Mouse (Mus musculus) frontal cortex, postnatal 14 days (tissue): ENCODE data around the gene Lhpp.

Experiments
- DNase-seq, 2 experiments: peaks; one replicate each; pipeline ENCODE4 v3.0.0; 2022; ENCODE audit warnings: low spot score in 2 of 2

Gene Lhpp

DNA sequence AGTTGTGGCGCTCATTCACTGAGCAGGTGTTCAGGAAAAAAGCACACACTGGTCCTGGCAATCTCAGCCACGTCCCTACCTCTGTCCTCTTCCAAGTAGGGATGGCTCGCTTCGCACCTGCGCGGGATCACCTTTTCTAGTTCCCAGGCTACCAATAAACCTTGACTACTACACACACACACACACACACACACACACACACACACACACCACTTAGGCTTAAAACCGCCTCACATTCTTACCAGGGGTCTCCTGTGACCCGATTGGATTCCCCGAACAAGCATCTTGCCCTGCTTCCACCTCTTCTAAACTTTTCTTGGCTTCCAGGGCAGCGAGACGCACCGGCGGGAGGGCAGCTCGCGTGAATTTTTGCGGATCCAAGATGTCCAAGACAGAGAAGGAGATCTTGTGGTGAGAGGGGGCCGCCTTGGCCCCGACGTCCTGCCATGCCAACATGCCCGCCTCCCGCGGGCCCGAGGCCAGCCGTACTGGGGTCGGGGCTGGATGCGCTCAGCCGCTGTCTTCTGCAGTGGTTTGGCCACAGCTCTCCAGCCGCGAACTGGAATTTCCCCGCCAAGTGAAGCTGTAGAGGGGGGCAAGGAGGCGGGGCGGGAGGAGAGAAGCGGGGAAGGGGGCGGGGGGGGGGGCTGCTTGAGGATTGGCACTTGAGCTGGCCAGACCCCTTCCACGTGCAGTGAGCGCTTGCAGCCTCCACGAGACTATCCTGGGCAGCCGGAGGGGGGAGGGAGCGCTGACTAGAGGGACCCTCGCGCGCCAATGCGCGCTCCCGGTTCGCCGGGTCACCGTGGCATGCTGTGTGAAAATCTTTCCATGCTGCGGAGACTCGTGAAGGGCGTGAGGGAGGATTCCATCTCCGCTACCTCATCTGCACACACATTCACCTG lies 11.1 kb upstream of the Lhpp start, which contains the start of gene Nkx1-2:
Gene Nkx1-2, minus strand, starts transcription at position 567 of the 905 bp plus-strand sequence.
- DNase-seq, result no peak

DNA sequence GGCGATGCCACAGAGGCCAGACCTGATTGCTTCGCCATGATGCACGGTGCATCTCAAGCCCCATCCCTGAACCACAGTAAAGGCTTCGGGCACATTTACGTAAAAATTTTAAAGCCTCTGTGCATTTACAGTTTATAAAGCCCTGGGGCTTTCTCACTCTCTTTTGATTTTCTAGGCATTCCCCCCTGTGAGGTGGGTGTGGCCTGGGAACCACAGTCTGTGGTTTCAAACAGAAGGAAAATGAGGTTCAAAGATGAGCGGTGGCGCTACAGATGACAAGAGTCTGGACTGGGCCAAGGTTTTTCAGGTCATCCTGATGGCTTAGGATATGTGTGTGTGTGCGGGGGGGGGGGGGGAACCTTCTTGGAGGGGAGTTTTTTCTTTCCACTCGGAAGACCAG lies 10.4 kb upstream of the Lhpp start:
- DNase-seq, result no peak

DNA sequence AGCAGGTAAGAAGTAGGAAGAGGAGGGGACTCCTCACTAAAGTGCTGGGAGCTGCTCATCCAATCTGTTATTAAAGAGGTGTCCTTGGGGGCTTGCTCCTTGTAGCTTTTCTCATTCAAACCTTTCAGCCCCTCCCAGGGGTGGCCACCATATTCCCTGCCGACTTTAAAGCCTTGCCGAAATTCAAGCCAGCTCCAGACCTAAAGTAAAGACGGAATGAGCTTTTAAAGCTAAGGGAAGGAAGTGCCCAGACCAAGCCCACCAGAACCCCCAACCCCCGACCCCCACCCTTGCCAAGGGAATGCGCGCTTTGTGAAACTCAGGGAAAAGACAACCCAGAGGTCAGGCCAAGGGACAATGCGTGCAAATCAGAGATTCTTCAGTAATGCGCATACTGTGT lies 9.5 kb upstream of the Lhpp start:
- DNase-seq, result no peak

DNA sequence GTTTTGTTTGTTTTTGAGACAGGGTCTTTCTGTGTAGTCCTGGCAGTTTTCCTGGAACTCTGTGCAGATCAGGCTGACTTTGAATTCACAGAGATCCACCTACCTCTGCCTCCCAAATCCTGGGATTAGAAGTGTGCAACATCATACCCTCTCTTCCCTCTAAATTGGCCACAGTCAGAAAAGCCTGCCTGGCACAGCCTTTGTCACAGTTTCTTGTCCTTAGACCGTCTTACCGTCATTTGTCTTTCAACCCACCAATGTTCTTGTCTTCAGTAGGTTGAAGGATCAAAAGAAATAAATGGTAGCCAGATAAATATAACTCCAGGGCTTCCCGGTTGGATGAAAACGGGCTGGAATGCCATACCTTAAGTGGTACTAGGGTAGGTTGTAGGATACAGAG lies 5.7 kb upstream of the Lhpp start:
- no peak for DNase-seq

DNA sequence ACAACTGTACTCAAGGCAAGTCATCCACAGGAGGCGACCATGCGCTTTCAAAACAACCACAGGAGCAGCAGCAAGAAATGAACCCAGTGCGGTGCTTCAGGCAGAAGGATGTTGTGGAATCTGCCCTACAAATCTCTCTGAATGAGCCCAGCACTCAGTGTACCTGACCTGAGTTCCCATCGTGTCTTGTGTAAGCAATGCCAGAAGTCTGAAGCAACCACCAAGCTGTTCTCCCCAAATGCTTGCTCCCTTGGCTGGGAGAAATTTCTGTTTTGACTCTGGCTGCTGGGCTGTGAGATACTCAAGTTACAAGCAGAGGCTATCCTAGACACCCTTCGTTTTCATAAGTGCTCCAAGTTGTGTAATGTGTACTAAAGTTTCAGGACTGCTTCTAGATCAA lies 4.7 kb upstream of the Lhpp start:
- no peak for DNase-seq

DNA sequence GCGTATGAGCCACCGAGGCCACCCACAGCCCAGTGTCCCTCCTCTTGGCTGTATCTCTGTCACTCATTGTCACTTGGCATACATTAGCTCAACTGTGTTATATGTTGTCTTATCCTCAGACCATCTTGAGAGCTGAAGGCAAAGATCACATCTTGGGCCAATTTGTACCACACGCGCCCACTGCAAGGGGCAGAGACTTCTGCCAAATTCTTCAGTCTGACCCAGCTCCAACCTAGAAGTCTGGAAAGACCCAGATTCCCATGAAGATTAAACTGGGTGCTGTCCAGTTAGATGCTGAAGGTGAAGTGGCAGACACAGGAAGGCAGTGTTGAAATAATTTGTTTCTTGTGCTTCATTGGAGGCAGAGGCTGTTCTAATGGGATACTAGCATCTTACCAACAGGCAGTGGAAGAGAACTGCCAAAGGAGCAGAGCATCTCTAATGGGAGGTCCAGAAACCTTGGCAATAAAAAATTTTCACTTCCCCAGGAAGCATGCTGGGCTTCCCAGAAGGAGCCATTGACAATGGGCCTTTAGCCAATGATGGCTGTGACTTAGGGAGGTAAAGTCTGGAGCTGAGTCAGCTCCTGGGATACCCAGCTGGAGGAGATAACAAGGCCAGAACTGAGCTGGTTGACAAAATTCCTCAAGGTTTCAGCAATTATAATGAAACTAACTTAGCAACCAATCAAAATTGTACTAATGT lies 2.0 kb upstream of the Lhpp start:
- DNase-seq, result no peak

DNA sequence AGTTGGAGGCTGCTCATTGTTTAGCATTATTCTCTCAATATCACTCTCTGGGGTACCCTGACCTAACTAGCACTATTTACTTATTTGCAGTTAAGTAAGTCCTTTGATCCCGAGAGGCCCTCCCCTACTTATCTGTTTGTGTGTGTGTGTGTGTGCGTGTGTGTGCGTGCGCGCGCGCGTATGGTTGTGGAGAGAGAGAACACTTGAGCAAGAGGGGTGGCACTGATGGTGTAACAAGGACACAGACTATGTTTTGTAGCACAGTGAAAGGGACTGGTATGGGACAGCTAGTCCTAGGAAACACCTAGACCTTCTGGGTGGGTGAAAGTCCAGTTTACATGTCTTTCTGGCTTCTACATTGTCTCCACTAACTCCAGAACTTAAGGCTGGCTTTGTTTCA lies 1.1 kb downstream of the Lhpp start:
- DNase-seq, result no peak

DNA sequence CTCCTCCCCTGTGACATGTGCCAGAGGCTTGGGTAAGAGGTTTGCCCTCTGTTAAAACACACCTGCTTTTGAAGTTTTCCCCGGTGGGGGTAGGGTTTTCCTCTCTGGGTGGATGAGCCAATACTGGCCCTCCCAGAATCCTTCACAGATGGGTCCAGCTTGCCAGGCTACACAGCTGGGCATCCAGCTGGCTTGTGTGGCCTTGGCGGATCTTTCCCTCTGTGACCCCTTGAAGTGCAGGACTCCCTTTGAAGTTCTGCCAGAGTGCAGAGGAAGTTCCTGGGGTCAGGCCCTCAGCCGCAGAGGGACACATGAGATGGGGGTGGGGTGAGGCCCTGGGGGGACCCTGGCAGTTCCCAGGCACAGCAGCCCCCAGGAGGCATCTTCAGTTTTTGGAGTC lies 4.9 kb downstream of the Lhpp start:
- DNase-seq, result no peak

DNA sequence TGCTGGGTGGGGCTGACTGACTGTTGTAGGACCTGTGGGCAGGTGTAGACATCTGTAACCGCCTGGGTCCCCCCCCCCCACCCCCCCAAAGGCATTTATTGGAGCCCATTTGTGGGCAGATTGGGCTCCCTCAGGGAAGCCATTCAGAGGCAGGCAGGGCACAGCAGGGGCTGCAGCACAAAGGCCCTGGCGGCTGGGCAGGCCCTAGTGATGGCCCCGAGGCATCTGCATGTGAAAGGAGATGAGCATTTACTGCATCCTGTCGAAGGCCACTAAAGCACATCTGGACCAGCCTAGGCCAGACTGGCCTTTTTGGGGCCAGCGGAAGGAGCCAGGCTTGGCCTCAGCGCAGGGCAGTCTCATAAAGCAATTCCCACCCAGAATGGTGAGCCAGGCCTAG lies 6.0 kb downstream of the Lhpp start:
- DNase-seq, result no peak

DNA sequence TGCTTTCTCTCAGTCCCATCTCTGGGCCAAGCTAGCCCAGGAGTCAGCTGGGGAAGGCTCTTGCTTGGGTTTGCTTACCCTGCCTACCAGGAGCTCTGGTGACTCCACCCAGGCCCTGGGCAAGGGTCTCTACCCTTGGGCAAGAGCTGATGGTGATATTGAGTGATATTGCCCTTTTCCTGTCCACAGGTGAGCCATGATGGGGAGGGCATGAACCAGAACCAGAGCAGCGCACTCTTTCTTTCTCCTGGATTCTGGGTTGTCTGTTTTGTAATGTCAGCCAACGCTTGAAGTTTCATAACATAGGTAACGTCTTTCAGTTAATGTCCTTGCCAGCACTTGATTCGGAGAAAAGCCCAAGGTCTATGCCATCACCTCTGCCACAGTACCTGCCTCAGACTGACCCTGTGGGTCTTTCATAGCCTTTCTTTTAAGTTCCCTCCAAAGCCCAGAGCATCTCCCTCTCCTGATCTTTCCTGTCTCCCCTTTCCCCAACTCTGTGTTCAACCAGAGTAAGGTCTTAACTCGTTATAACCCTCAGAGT lies 6.7 kb downstream of the Lhpp start:
- no peak for DNase-seq

DNA sequence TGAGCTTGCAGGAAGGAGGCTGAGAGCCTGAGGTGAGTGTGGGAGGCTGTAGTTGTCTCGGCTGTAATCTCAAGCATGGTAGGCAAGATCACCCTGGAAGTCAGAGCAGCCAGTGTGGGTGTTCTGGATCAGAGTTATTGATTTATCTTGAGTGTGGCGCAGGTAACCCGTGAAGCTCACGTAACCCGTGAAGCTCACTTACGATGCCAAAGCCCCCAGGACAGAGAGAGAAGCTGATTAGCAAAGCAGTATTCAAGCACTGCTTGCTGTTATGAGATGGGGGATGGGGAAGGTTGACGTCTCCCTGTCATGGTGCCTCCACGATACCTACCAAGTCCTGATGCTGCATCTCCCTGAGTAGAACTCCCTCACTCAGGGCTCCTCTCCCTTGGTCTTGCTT lies 9.1 kb downstream of the Lhpp start:
- no peak for DNase-seq

DNA sequence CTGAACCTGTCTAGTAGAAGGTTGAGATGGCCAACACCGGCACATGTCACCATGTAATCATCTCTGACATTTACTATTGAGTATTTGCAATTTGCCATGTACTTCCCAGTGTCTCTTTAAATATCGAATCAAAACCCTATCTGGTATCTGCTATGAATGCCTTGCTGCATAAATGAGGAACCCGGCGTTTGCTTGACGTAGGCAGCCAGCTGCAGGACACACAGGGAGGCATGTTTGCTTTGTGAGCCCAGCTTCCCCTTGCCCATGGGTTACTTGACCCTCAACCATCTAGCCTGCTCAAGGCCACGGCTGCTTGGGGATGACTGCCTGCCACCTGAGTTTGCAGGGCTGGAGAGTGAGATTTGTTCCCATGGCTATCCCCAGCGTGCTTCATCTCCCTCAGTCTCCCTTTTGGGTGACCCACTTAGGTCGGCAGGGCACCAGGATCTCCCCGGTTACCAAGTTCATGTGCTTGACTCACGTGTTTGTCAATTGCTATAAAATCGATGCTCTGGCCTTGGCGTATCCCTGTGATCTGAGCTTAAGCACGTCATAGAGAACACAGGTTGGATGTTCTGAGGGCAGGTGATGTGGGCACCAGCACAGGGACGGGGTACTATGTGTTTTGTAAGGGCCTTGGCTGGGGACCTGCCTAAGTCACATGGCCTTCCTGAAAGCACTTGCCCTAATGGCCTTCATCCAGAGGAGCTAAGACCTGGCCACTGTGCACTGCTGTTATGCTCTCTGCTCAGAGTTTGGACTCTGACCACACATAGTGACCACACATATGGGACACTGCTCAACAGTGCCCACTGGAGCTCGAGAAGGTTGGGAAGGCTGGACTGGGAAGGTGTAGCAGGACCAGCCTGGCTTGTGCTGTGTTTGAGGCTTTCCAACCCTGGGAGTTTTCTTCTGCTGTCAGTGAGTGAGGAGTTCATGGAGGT lies 9.8 kb downstream of the Lhpp start:
- no peak for DNase-seq

DNA sequence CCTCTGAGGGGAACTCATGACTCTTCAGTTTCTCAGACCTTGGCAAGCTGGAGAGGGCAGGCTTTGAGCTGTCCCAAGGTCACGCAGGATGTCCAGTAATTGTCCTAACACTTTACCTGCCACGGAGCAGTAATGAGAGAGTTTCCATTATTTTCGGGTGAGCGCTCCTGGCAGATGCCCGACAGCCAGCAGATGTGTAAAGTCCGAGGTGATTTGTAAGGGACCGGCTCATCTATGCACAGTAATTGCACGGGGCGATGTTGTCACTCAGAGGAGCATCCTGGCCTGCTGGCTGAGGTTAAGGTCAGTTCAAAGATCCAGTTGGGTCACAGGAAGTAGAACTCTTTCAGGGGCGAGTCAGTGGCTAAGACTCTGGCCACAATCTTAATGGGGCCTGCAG lies 13.7 kb downstream of the Lhpp start:
- no peak for DNase-seq

DNA sequence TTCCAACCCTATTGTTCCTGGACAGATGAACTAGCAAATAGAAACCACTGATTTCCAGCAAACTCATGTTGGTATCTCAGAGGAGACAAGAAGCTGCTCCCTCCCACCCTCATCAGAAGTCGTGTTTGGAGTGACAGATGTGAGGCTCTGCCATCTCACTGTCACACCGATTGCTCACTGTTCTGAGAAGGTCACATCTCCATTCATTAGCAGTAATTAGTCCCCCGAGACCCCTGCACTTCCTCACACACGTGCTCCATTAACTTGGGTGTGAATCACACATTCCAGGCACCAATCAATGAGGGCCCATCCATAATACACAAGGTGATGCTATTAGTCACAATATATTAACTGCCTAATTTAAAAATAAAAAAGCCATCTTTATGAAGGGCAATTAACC lies 15.7 kb downstream of the Lhpp start:
- no peak for DNase-seq

DNA sequence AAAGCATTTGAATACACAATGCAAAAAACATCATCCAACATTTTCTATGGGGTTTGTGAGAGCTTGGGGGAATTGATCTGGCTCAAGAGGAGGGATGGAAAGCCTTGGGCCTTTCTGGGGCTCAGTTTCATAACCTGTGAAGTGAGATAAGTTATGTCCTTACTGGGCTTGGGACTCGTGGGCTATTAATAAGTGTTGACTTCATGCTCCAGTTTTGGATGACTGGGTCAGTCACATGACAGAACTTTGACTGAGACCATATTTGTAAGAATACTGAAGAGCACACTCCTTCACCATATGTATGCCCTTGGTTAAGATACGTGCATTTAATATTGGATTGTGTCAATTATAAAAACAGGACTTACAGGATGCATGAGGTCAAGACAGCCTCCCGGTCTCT lies 17.0 kb downstream of the Lhpp start:
- DNase-seq, result no peak

DNA sequence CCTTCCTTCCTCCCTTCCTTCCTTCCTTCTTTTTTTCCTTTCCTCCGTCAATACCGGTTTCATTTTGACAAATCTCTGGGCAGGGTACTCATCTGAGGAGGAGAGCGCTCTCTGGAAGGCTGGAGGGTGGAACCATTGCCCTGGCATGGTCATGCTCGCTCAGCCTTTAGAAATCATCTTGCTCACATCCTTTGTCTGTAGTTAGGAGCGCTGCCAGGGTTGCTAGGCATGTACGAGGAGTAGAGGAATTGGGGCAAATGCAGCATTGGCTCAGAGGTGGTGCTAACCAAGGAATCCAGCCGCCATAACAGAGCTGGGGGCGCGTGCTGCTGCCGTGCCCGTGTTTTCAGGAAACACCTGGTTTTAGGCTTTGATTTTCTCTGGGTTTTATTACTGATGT lies 20.9 kb downstream of the Lhpp start:
- peak; percentile 31 to 46 for DNase-seq

DNA sequence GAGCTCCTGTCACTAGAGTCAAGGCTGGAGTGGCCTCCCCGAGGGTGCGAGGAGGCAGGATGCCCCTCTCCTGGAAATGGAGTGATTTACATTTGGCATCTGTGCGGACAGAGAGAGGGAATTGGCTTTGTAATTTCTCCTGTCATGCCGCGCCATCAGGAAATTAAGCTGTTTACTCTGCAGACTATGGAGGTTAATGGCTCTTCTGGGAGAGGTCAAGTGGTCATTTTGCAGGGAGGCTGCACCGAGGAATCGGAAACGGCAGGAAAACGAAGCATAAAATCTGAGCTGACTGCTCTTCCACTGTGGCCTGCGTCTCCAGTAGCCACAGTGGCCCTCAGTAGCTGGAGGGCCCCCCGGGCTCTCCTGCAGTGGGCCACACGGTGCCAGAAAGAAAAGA lies 26.9 kb downstream of the Lhpp start:
- DNase-seq, result no peak

DNA sequence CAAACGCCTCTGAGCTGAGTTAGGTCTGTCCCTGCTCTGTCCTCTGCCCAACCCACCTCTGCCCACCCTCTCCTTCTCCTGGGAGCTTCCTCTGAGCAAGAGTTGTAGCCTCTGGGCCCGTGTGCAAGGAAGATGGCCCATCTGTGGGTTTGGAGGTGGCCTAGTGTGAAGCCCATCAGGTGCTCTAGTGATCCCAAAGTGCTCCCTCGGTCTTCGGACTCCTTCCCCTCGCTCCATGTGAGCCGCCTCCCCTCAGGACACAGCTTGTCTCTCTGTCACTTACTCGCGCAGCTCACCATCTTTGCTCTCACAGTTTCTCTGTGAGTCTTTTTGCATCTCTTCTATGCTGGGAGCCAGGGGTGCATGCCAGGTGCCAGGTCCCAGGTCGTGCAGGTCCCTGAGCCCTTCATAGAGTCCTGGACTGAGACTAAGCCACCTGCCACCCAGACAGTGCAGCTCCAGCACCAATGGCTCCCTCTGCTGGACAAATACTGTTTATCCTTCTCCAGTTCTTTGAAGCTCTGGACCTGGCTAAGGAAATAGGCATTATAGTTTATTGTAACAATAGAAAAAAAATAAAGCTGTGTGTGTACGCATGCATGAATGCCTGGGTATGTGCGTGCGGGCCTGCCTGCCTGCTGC lies 28.1 kb downstream of the Lhpp start:
- DNase-seq, result no peak

DNA sequence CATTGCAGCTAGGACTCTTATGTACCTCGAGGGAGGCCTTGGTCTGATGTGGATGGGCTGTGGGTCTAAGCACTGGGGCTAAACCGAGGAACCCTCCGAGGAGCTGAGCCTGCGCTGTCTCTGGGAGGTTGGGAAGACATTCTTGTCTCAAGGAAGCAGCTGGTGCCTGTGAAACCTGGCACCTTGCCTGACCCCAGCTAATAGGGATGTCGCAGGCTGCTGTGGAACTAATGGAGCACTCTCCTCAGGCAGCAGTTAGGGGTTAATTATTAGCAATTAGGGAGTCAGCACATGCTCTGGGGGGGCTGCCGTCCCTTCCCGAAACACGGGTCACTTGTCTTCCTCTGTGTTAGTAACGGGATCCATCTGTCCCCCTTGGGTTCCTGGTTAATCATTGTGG lies 30.5 kb downstream of the Lhpp start:
- no peak for DNase-seq

DNA sequence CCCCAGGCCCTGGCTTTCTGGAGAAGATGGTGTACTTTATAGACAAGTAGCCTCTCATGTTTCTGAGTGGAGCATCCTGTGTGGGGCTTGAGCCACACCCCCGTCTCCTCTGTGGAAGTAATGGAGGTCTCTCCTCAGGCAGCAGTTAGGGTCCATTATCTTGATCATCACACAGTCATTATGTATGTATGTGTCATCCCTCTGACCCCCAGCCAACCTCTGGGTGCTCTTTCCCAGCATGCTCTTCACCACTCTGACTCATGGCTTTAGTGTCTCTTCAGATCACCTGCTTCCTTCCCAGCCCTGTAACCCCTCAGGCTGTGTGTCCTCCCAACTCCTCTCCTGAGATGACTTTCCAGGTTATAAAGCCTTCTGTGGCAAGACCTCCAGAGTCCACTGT lies 31.2 kb downstream of the Lhpp start:
- DNase-seq, result no peak

DNA sequence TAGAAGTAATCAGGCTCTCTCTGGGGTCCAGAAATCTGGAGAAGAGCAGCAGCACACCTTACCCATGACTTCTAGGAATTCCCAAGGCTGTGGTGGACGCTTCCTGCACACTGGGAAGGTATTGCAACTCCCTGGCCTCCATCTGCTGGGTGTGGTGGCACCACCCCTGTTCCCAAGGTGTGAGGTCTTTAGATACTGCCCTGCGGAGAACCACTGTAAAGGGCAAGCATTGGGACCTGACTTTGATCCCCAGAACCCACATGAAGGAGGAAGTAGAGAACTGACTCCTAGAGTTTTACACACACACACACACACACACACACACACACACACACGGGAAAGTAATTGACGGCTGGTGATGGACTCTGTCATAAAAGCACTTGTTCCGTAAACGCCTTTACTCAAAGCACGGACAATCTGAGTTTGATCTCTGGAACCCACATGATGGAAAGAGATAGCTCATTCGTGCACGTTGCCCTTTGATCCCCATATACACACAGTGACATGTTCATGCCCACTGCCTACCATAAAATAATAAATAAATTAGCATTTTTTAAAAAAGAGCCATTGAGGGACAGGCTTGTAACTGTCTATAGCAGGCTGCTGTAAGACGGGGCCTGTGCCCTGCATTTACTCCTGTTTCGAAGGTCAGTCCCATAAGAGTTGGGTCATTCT lies 34.3 kb downstream of the Lhpp start:
- no peak for DNase-seq
